Mouse (Mus musculus) forebrain, embryonic 12.5 days (tissue): ENCODE data around the gene Tgm2. TPM values are rescaled to one million over a fixed set of nuclear protein-coding genes. Genes with fewer than 3 reads are reported as not detected.

Experiments
- ATAC-seq: fragments of 200-750 bp; cut with Nextera tagmentation; 2 replicates; pipeline ENCODE4 v1.8.0; 2017; ENCODE audit warnings: moderate TSS enrichment; ENCODE audit not compliant: low FRiP score
- H3K27ac ChIP-seq: fragments of 300-500 bp; sonication (generic); 2 replicates; pipeline ENCODE4 v1.5.1; 2016; ENCODE audit warnings: mild to moderate bottlenecking
- H3K27me3 ChIP-seq: fragments of 300-500 bp; sonication (generic); 2 replicates; pipeline ENCODE4 v1.6.1; 2016; ENCODE audit warnings: mild to moderate bottlenecking
- H3K36me3 ChIP-seq: fragments of 300-500 bp; sonication (generic); replicated peaks from 2 replicates; pipeline ENCODE4 v1.6.1; 2016; ENCODE audit warnings: mild to moderate bottlenecking
- H3K4me1 ChIP-seq: fragments of 300-500 bp; sonication (generic); 2 replicates; pipeline ENCODE4 v1.6.1; 2016
- H3K4me2 ChIP-seq: fragments of 300-500 bp; sonication (generic); 2 replicates; pipeline ENCODE4 v1.6.1; 2016; ENCODE audit warnings: mild to moderate bottlenecking, moderate library complexity
- H3K4me3 ChIP-seq: fragments of 300-500 bp; sonication (generic); replicated peaks from 2 replicates; pipeline ENCODE4 v1.5.1; 2016; ENCODE audit warnings: mild to moderate bottlenecking
- H3K9ac ChIP-seq: fragments of 300-500 bp; sonication (generic); 2 replicates; pipeline ENCODE4 v1.6.1; 2016; ENCODE audit warnings: mild to moderate bottlenecking
- H3K9me3 ChIP-seq: fragments of 300-500 bp; sonication (generic); 2 replicates; pipeline ENCODE4 v1.6.1; 2016
- WGBS: fragments of 180-500 bp; shearing (Covaris S2); methylation state at CpG from one replicate; pipeline ENCODE4 v1.1.7; 2016; 5-methylcytosine and 5-hydroxymethylcytosine counted together
- polyA plus RNA-seq: library from polyadenylated mRNA; unstranded; fragments of >200 nt; fragmentation: Nextera tagmentation; extraction: Ambion mirVana; gene quantifications from 2 replicates; pipeline ENCODE4 v1.2.1, GENCODE M21; 2016

Gene Tgm2
- polyA plus RNA-seq = 4.3 and 4.6 TPM in 2 replicates

DNA sequence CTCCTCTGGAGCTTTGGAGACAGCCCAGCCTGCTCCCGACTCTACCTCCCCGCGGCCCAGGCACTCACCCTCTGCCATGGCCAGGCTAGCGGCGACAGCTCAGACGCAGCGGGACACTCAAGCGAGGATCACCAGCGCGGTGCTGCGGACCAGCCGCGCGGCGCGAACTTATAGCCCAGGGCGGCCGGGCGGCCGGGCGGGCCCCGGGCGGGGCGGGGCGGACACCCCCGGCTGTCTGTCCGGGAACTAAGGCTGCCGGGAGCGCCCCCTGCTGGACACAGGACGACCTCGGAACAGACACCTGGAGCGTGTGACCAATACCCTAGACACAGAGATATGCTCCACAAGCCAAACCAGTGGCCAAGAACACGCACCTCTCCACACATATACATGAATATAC lies at the start of gene Tgm2:
TSS of gene Tgm2 (minus strand) at position 214 of the 400 bp plus-strand sequence.
- Histone ChIP-seq H3K27ac (no peak within 1 kb of the TSS), H3K4me3 (peak within 1 kb of the TSS; percentile 39), H3K4me2 (peak within 1 kb of the TSS; percentile 68), H3K27me3 (peaks cover 27% of the 10 kb centered on the region), H3K36me3 (no peaks in the 10 kb centered on the region), H3K9me3 (no peaks in the 10 kb centered on the region), H3K9ac (peak within 1 kb of the TSS; percentile 51), H3K4me1 (peaks cover 12% of the 10 kb centered on the region)
- ATAC-seq = peak; percentile 79
- WGBS = 3% methylated on average over 23 of the region's 33 CpGs

DNA sequence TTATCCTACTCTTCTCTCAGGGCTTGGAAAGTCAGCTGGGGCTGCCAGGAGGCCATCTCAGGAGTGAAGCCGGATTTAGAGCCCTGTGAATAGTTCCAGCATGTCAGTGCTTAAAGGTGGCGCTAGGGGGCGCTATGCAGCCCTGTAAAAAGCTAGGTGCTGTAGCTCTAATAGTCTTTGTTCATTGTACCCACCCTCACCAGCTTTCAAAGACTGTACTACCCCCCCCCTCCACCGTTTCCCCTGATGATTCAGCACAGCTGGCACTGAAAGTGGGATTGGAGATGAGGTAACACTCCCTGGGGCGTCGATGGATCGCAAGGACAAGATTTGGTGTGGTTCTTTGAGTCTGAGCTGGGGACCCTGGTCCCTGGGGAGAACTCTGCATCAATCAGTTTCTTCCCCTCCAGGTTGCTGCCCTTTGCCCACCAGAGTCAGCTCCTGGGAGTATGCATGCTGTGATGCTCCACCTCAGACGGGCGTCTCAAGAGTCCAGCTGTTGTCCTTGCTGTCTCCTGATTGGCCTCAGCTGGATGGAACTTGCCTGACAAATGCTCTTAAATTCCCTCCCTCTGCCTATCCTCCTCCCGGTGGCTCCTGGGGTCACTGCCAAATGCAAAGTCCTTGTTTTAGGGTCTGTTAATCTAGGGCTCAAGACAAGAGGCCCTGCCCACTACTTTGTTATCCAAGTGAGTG lies 48.9 kb upstream of the Tgm2 start:
- Histone ChIP-seq H3K4me2 (no peak overlapping the region), H3K36me3 (no peaks in the 10 kb centered on the region), H3K9me3 (no peaks in the 10 kb centered on the region), H3K4me1 (peaks cover 25% of the 10 kb centered on the region), H3K27ac (no peak overlapping the region), H3K9ac (no peak overlapping the region), H3K27me3 (no peaks in the 10 kb centered on the region; the same call in 1 of the 2 replicates), H3K4me3 (no peak overlapping the region)
- ATAC-seq = no peak
- 19% methylated on average over 10 of the region's 10 CpGs for WGBS

- no peaks in the 10 kb centered on the region; the same call in 1 of the 2 replicates for H3K27me3 ChIP-seq
- H3K4me1 ChIP-seq = peaks cover 25% of the 10 kb centered on the region
- H3K27ac ChIP-seq = peak overlapping the region; percentile 19; the same call in 1 of the 2 replicates
- ATAC-seq = peak; percentile 77
- peak overlapping the region; percentile 27; the same call in 1 of the 2 replicates for H3K4me2 ChIP-seq
- H3K9ac ChIP-seq = no peak overlapping the region
- no peak overlapping the region for H3K4me3 ChIP-seq
- 20% methylated on average over 10 of the region's 10 CpGs for WGBS
- no peaks in the 10 kb centered on the region for H3K9me3 ChIP-seq
- H3K36me3 ChIP-seq = no peaks in the 10 kb centered on the region
These were observed 47.5 kb upstream of the Tgm2 start for GRCm38 (mm10) chr2:158193611-158194336.

- ATAC-seq = no peak
- Histone ChIP-seq H3K9me3 (no peaks in the 10 kb centered on the region), H3K4me1 (peaks cover 30% of the 10 kb centered on the region), H3K9ac (no peak overlapping the region), H3K27ac (no peak overlapping the region), H3K4me2 (no peak overlapping the region), H3K4me3 (no peak overlapping the region), H3K27me3 (no peaks in the 10 kb centered on the region; the same call in 1 of the 2 replicates), H3K36me3 (no peaks in the 10 kb centered on the region)
- WGBS = 79% methylated on average over 7 of the region's 7 CpGs
These were observed 44.9 kb upstream of the Tgm2 start for GRCm38 (mm10) chr2:158191098-158191497.

DNA sequence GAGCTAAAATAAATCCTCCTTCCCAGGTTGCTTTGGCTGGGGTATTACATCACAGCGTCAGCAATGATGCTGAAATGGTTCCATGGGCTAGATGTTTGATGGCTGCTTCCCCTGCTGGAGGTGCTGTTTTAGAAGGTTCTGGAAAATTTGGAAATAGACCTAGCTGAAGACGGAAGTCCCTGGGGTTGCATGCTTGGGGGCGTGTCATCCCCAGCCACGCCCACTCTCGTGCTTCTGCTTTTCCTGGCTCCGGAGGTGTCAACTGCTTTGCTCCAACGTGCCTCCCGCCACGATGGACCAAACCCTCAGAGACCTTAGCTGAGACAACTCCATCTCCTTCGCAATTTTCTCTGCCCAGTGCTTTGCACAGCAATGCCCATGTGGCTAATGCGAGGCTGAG lies 43.2 kb upstream of the Tgm2 start:
- ATAC-seq = no peak
- H3K4me3 ChIP-seq = no peak overlapping the region

DNA sequence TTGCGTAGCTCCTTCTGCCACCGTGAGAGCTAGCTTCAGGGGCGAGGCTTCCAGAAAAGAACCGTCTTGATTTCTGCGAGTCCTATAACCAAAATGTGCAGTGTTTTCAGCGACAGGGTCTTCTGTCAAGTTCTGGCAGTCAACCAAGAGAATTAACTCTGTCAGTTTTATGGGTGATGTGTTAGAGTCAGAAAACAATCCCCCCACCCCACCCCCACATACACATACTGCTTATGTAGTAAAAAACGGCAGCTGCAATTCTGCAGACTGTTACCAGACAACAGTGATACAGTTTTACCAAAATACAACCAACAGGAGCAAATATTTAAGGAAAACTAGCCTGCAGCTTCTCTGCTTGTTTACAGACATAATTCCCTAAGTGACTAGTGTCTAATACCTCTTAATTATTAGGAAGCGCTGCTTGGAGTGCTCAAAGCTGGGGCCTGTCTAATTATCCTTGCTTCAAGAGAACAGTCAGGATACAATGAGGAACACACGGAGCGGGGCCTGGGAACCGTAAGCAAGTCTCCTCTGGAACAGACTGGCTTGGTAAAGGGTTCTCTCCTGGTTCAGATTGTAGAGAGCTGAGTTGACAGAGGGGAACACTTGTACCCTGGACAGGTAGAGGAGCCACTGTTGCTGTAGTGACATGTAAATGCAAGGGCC lies 40.1 kb upstream of the Tgm2 start:
- Histone ChIP-seq H3K9ac (no peak overlapping the region), H3K4me1 (peaks cover 6% of the 10 kb centered on the region; the same call in 1 of the 2 replicates), H3K4me3 (no peak overlapping the region), H3K9me3 (no peaks in the 10 kb centered on the region), H3K36me3 (no peaks in the 10 kb centered on the region), H3K27me3 (no peaks in the 10 kb centered on the region), H3K27ac (no peak overlapping the region), H3K4me2 (no peak overlapping the region)
- no peak for ATAC-seq
- 61% methylated on average over 11 of the region's 11 CpGs for WGBS

More for the DNA sequence above, 43.2 kb upstream of the Tgm2 start:
- no peaks in the 10 kb centered on the region for H3K36me3 ChIP-seq
- no peak overlapping the region for H3K27ac ChIP-seq
- H3K4me2 ChIP-seq = no peak overlapping the region
- H3K9me3 ChIP-seq = no peaks in the 10 kb centered on the region
- 81% methylated on average over 11 of the region's 11 CpGs for WGBS
- no peaks in the 10 kb centered on the region for H3K27me3 ChIP-seq
- H3K4me1 ChIP-seq = peaks cover 21% of the 10 kb centered on the region
- H3K9ac ChIP-seq = no peak overlapping the region

GRCm38 (mm10) chr2:158183266-158183665 lies 37.0 kb upstream of the Tgm2 start:
- no peak for ATAC-seq
- no peak overlapping the region for H3K27ac ChIP-seq
- H3K4me1 ChIP-seq = peaks cover 24% of the 10 kb centered on the region
- no peaks in the 10 kb centered on the region for H3K36me3 ChIP-seq
- 88% methylated on average over 8 of the region's 8 CpGs for WGBS
- H3K9me3 ChIP-seq = no peaks in the 10 kb centered on the region
- H3K27me3 ChIP-seq = no peaks in the 10 kb centered on the region
- no peak overlapping the region for H3K9ac ChIP-seq
- H3K4me2 ChIP-seq = no peak overlapping the region
- no peak overlapping the region for H3K4me3 ChIP-seq

- Histone ChIP-seq H3K9ac (no peak overlapping the region), H3K36me3 (no peaks in the 10 kb centered on the region), H3K27me3 (no peaks in the 10 kb centered on the region), H3K9me3 (no peaks in the 10 kb centered on the region), H3K4me2 (no peak overlapping the region), H3K4me3 (no peak overlapping the region), H3K4me1 (peaks cover 38% of the 10 kb centered on the region), H3K27ac (peak overlapping the region; percentile 75)
- ATAC-seq = no peak
- 43% methylated on average over 6 of the region's 6 CpGs for WGBS
These were observed 35.7 kb upstream of the Tgm2 start for GRCm38 (mm10) chr2:158181932-158182331.

GRCm38 (mm10) chr2:158180797-158181196 lies 34.6 kb upstream of the Tgm2 start:
- H3K9ac ChIP-seq = no peak overlapping the region
- no peak overlapping the region for H3K27ac ChIP-seq
- no peaks in the 10 kb centered on the region for H3K9me3 ChIP-seq
- H3K36me3 ChIP-seq = no peaks in the 10 kb centered on the region
- no peaks in the 10 kb centered on the region for H3K27me3 ChIP-seq
- no peak for ATAC-seq
- H3K4me1 ChIP-seq = peaks cover 33% of the 10 kb centered on the region
- H3K4me3 ChIP-seq = no peak overlapping the region
- WGBS = 48% methylated on average over 9 of the region's 9 CpGs
- no peak overlapping the region for H3K4me2 ChIP-seq

DNA sequence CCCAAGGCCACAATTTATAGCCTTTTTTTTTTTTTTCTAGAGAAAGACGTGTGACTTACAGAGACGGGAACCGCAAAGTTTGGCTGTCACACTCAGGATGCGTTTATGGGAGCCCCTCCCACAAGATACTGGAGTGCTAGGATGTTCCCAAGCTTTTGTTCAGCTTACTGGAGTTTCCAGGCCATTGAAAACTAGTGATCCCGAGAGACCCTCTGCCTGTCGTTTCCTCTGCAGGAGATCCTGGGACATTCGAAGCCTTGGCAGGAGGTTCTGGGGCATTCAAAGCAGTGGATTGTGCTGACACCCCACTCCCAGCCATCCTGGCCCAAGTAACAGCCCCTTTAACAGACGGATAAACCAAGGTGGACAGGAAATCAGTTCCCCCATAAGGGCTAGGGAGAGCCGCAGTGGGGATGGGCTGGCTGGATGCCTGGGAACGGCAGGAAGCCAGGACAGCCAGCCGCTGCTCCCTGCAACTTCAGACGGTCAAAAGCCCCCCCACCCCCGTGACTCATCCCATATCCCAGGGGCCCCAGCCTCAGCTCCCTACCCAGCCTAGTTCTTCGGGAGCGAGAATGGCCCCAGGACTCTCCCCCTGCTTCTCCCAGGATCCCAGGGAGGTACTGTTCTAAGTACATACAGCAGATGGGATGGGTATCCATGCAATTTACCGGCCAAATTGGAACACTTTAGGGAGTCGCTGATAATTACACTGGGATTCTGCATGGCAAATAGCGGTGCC lies 33.3 kb upstream of the Tgm2 start:
- H3K9ac ChIP-seq = no peak overlapping the region

DNA sequence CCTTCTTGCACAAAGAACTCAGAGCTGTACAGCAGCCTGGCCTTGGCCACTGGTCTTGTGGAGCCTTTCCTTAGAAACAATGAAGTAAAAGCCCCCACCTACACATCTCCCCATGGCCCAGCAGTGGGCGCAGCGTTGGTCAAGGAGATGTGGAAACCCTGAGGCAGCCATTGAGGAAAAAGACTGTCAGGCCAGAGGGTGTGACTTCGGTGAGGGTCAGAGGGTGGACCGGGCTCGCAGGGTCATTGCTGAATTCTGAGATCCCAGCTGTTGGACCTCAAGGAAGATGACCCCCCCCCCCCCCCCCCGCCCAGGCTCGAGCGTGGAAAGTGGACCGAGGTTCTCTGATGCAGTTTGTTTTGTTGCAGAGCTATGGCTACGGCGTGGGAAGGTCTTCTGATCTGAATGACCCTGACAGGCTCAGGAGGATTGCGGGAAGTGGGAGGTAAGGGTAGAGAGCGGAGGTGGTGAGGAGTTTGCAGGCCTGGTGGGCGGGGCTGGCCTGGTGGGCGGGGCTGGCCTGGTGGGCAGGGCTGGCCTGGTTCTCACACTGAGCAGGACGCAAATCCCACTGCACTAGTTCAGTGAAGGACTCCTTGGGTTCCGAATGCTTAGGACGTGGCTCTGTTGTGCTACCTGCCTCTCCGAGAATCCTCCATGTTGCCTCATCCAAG lies 32.6 kb upstream of the Tgm2 start:
- peak overlapping the region; percentile 46 for H3K4me2 ChIP-seq
- H3K27me3 ChIP-seq = no peaks in the 10 kb centered on the region
- ATAC-seq = peak; percentile 67
- H3K4me1 ChIP-seq = peaks cover 33% of the 10 kb centered on the region
- H3K4me3 ChIP-seq = peak overlapping the region; percentile 28
- no peak overlapping the region for H3K27ac ChIP-seq
- no peaks in the 10 kb centered on the region for H3K36me3 ChIP-seq
- no peak overlapping the region for H3K9ac ChIP-seq
- no peaks in the 10 kb centered on the region for H3K9me3 ChIP-seq
- WGBS = 10% methylated on average over 17 of the region's 19 CpGs

More for the DNA sequence above, 33.3 kb upstream of the Tgm2 start:
- no peaks in the 10 kb centered on the region for H3K9me3 ChIP-seq
- peaks cover 33% of the 10 kb centered on the region for H3K4me1 ChIP-seq
- 22% methylated on average over 18 of the region's 18 CpGs for WGBS
- H3K27ac ChIP-seq = no peak overlapping the region
- H3K27me3 ChIP-seq = no peaks in the 10 kb centered on the region
- H3K36me3 ChIP-seq = no peaks in the 10 kb centered on the region
- ATAC-seq = 0 out of 2 replicates have a peak, but pooled peaks have one; percentile 13
- H3K4me2 ChIP-seq = peak overlapping the region; percentile 46
- peak overlapping the region; percentile 28 for H3K4me3 ChIP-seq
